ENCODE assay signal across 8 mouse cellular contexts in genomic region chr9:95407586-95408220, GRCm38 (mm10). TPM values are rescaled to one million over a fixed set of nuclear protein-coding genes. Genes with fewer than 3 reads are reported as not detected.
A peak's percentile ranks its signal among the peaks of the same experiment; 100 is the strongest.
DNase-seq lines count a peak whose midpoint lies in the region; ATAC-seq and TF ChIP-seq lines count a peak whose summit lies in the region.

No protein-coding gene starts in this region.

- H3K4me1 ChIP-seq in forebrain, embryonic 15.5 days, result peaks cover 22% of the 10 kb centered on the region
- peaks cover 15% of the 10 kb centered on the region; the same call in 1 of the 2 replicates for H3K4me1 ChIP-seq in liver, postnatal 0 days (ENCODE audit: insufficient read depth)
- peaks cover 24% of the 10 kb centered on the region for H3K4me1 ChIP-seq in neural tube, embryonic 13.5 days (replicated peaks)

- TF ChIP-seq EP300 in liver, postnatal 0 days (IDR thresholded peaks at IDR 0.05; ENCODE audit: low read depth), result no peak

- peak overlapping the region; percentile 90 for H3K4me3 ChIP-seq in forebrain, embryonic 15.5 days
- H3K4me3 ChIP-seq in liver, postnatal 0 days (ENCODE audit: low read depth, low read length), result peak overlapping the region; percentile 53
- H3K4me3 ChIP-seq in neural tube, embryonic 13.5 days, result peak overlapping the region; percentile 85

- no peaks in the 10 kb centered on the region for H3K9me3 ChIP-seq in forebrain, embryonic 15.5 days
- H3K9me3 ChIP-seq in liver, postnatal 0 days (ENCODE audit: low read length), result no peaks in the 10 kb centered on the region
- no peaks in the 10 kb centered on the region for H3K9me3 ChIP-seq in neural tube, embryonic 13.5 days

- no peaks in the 10 kb centered on the region for H3K36me3 ChIP-seq in forebrain, embryonic 15.5 days
- H3K36me3 ChIP-seq in liver, postnatal 0 days (replicated peaks; ENCODE audit: insufficient read depth, low read length), result no peaks in the 10 kb centered on the region
- peaks cover 4% of the 10 kb centered on the region; the same call in 1 of the 2 replicates for H3K36me3 ChIP-seq in neural tube, embryonic 13.5 days

- no peak for TF ChIP-seq CTCF in liver, postnatal 0 days (IDR thresholded peaks at IDR 0.05; ENCODE audit: low read depth)

- no peak for ATAC-seq in forebrain, embryonic 15.5 days (replicated peaks)
- peak; percentile 16; the same call in 1 of the 2 replicates for ATAC-seq in liver, postnatal 0 days
- peak; percentile 32 for ATAC-seq in neural tube, embryonic 13.5 days (ENCODE audit: low read depth)
- no peak for ATAC-seq in frontal cortex, adult (ENCODE audit: low TSS enrichment)

- peak; percentile 47 for DNase-seq in CD4-positive, CD25-positive, alpha-beta regulatory T cell, adult 2 months (ENCODE audit: low read depth, low spot score)
- peak; percentile 48 to 70 for DNase-seq in adrenal gland, adult 18-20 months (ENCODE audit: low spot score in 2 of 2)
- DNase-seq in kidney, adult 11 months, result peak; percentile 49
- DNase-seq in liver, postnatal 0 days, result no peak
- no peak for DNase-seq in frontal cortex, postnatal 36 days (ENCODE audit: low spot score in 2 of 2)

- no peaks in the 10 kb centered on the region for H3K27me3 ChIP-seq in forebrain, embryonic 15.5 days
- H3K27me3 ChIP-seq in liver, postnatal 0 days (ENCODE audit: insufficient read depth, low read length), result peaks cover 60% of the 10 kb centered on the region
- H3K27me3 ChIP-seq in neural tube, embryonic 13.5 days, result peaks cover 20% of the 10 kb centered on the region

- WGBS in forebrain, embryonic 15.5 days, result 3% methylated on average over 24 of the region's 24 CpGs
- under 1% methylated on average over 24 of the region's 24 CpGs for WGBS in liver, postnatal 0 days (ENCODE audit: insufficient replicate concordance)
- WGBS in neural tube, embryonic 13.5 days, result under 1% methylated on average over 24 of the region's 24 CpGs

- peak overlapping the region; percentile 93 for H3K27ac ChIP-seq in forebrain, embryonic 15.5 days (replicated peaks)
- H3K27ac ChIP-seq in liver, postnatal 0 days (ENCODE audit: low read depth), result no peak overlapping the region
- peak overlapping the region; percentile 87 for H3K27ac ChIP-seq in neural tube, embryonic 13.5 days (replicated peaks)

- H3K9ac ChIP-seq in forebrain, embryonic 15.5 days (replicated peaks), result peak overlapping the region; percentile 80
- H3K9ac ChIP-seq in liver, postnatal 0 days (replicated peaks), result no peak overlapping the region
- peak overlapping the region; percentile 89 for H3K9ac ChIP-seq in neural tube, embryonic 13.5 days

- H3K4me2 ChIP-seq in forebrain, embryonic 15.5 days (replicated peaks), result peak overlapping the region; percentile 94
- peak overlapping the region; percentile 75 for H3K4me2 ChIP-seq in liver, postnatal 0 days (ENCODE audit: low read depth, low read length)
- H3K4me2 ChIP-seq in neural tube, embryonic 13.5 days, result peak overlapping the region; percentile 97

RNA-seq across cellular contexts. Expression of gene Chst2, which starts 1.2 kb away (rescaled TPM):
- 10 to 100 TPM; 10.6 to 30.0 TPM for total RNA-seq in adrenal gland, adult 18-20 months (2021)
- 13.0 and 13.3 TPM in 2 replicates for polyA plus RNA-seq in forebrain, embryonic 15.5 days (2015; fragmentation: Nextera tagmentation; extraction: Ambion mirVana)
- polyA plus RNA-seq in liver, postnatal 0 days (2015; fragmentation: Nextera tagmentation; extraction: Ambion mirVana), result 0.29 and 0.49 TPM in 2 replicates
- polyA plus RNA-seq in neural tube, embryonic 13.5 days (2015; fragmentation: Nextera tagmentation; extraction: Ambion mirVana), result 8.9 and 9.5 TPM in 2 replicates

Comparison
In these comparisons a context has a peak if more than half of its experiments do, and no peak if none do; other contexts are left out.
1. DNase-seq: peak in CD4-positive, CD25-positive, alpha-beta regulatory T cell, adult 2 months (single experiment), adrenal gland, adult 18-20 months (2 of 2) and kidney, adult 11 months (single experiment); none in liver, postnatal 0 days (single experiment) and frontal cortex, postnatal 36 days (0 of 2).
2. ATAC-seq: peak in liver, postnatal 0 days (single experiment) and neural tube, embryonic 13.5 days (single experiment); none in forebrain, embryonic 15.5 days (single experiment) and frontal cortex, adult (single experiment).
3. Peak in every context shown above with its lines, with median percentiles within 50 percentile points of each other: H3K4me2 ChIP-seq and H3K4me3 ChIP-seq.